Mouse (Mus musculus) spleen, postnatal 10 days (tissue): ENCODE measurements at regions not wholly inside any gene's neighbourhood (a gene's known extent, or its start where the extent isn't known, plus 50 kb on each side); places are given as distances from the start of the nearest gene placed in this dataset.

Source experiments
- DNase-seq, 2 experiments: peaks; one replicate each; pipeline ENCODE4 v3.0.0; 2021 to 2022; ENCODE audit warnings: low spot score in 2 of 2

- no peak for DNase-seq
These were observed 1400.5 kb upstream of the Lrrc6 start for GRCm38 (mm10) chr15:67901191-67901601.

- no peak for DNase-seq
These were observed 1399.1 kb upstream of the Lrrc6 start for GRCm38 (mm10) chr15:67899772-67900171.

GRCm38 (mm10) chr15:67898959-67899403 lies 1398.3 kb upstream of the Lrrc6 start:
- no peak for DNase-seq

- DNase-seq, result no peak
These were observed 1391.4 kb upstream of the Lrrc6 start for GRCm38 (mm10) chr15:67892066-67892465.

- DNase-seq, result no peak
These were observed 1390.0 kb upstream of the Lrrc6 start for GRCm38 (mm10) chr15:67890612-67891304.

- no peak for DNase-seq
These were observed 1387.8 kb upstream of the Lrrc6 start for GRCm38 (mm10) chr15:67888548-67888947.

GRCm38 (mm10) chr15:67855291-67855690 lies 1354.6 kb upstream of the Lrrc6 start:
- DNase-seq, result no peak

GRCm38 (mm10) chr15:67850118-67850517 lies 1349.4 kb upstream of the Lrrc6 start:
- no peak for DNase-seq

- no peak for DNase-seq
These were observed 1345.0 kb upstream of the Lrrc6 start for GRCm38 (mm10) chr15:67845707-67846106.

GRCm38 (mm10) chr15:67840671-67841070 lies 1340.0 kb upstream of the Lrrc6 start:
- DNase-seq, result no peak

- DNase-seq, result no peak
These were observed 1325.2 kb upstream of the Lrrc6 start for GRCm38 (mm10) chr15:67825796-67826484.

GRCm38 (mm10) chr15:67823226-67823625 lies 1322.5 kb upstream of the Lrrc6 start:
- no peak for DNase-seq

- DNase-seq, result no peak
These were observed 1299.2 kb upstream of the Lrrc6 start for GRCm38 (mm10) chr15:67799871-67800270.

GRCm38 (mm10) chr15:67795578-67795977 lies 1294.9 kb upstream of the Lrrc6 start:
- no peak for DNase-seq

GRCm38 (mm10) chr15:67792822-67793221 lies 1292.1 kb upstream of the Lrrc6 start:
- DNase-seq, result no peak

- DNase-seq, result no peak
These were observed 1287.9 kb upstream of the Lrrc6 start for GRCm38 (mm10) chr15:67788587-67788986.

GRCm38 (mm10) chr15:67785583-67785982 lies 1284.9 kb upstream of the Lrrc6 start:
- DNase-seq, result no peak

GRCm38 (mm10) chr15:67783754-67784153 lies 1283.0 kb upstream of the Lrrc6 start:
- no peak for DNase-seq

GRCm38 (mm10) chr15:67782505-67782904 lies 1281.8 kb upstream of the Lrrc6 start:
- no peak for DNase-seq

GRCm38 (mm10) chr15:67780856-67781255 lies 1280.1 kb upstream of the Lrrc6 start:
- no peak for DNase-seq

- no peak for DNase-seq
These were observed 1266.9 kb upstream of the Lrrc6 start for GRCm38 (mm10) chr15:67767624-67768023.

GRCm38 (mm10) chr15:67759221-67759620 lies 1258.5 kb upstream of the Lrrc6 start:
- DNase-seq, result no peak

GRCm38 (mm10) chr15:67750582-67750981 lies 1249.9 kb upstream of the Lrrc6 start:
- no peak for DNase-seq
